Mouse (Mus musculus): ENCODE measurements around the gene Snai3. TPM values are rescaled to one million over a fixed set of nuclear protein-coding genes. Genes with fewer than 3 reads are reported as not detected.

Snai3 gene
- polyA plus RNA-seq (2012; fragmentation: generic; extraction: Trizol): under 1 TPM in 1 of 2 experiments, not detected in 1; 0.01 TPM

GRCm38 (mm10) chr8:122460524-122461472 lies at the start of gene Snai3:
Gene Snai3 (minus strand): TSS chr8:122460733.

GRCm38 (mm10) chr8:122475580-122476320 lies 15.2 kb upstream of the Snai3 start, which contains the start of the genes Rnf166 and Ctu2:
Gene Rnf166 (minus strand): TSS chr8:122476064.
Gene Ctu2 (plus strand): TSS chr8:122476143.

GRCm38 (mm10) chr8:122443262-122444006 lies 17.1 kb downstream of the Snai3 start, which contains the start of gene Mvd:
Gene Mvd (minus strand): TSS chr8:122443422.

GRCm38 (mm10) chr8:122432443-122433268 lies 27.9 kb downstream of the Snai3 start, which contains the start of gene Cyba:
Gene Cyba (minus strand): TSS chr8:122432930.

GRCm38 (mm10) chr8:122421376-122422070 lies 39.0 kb downstream of the Snai3 start, which contains the start of gene Il17c:
Gene Il17c (plus strand): TSS chr8:122422020.

Other genes starting within 250 kb of the Snai3 start
- 10 to 100 TPM in 1 of 2 experiments, 1 to 10 TPM in 1; 9.8 to 17.3 TPM for gene Zfpm1, start 178.6 kb downstream of the Snai3 start, polyA plus RNA-seq (2012; fragmentation: generic; extraction: Trizol)
- gene Trhr2, start 100.0 kb downstream of the Snai3 start, polyA plus RNA-seq (2012; fragmentation: generic; extraction: Trizol): not detected
- 10 to 100 TPM in 1 of 2 experiments, 1 to 10 TPM in 1; 5.7 to 28.5 TPM for gene Zc3h18, start 84.1 kb downstream of the Snai3 start, polyA plus RNA-seq (2012; fragmentation: generic; extraction: Trizol)
- gene Il17c, start 38.7 kb downstream of the Snai3 start, polyA plus RNA-seq (2012; fragmentation: generic; extraction: Trizol): not detected
- not detected for gene Cyba, start 27.8 kb downstream of the Snai3 start, polyA plus RNA-seq (2012; fragmentation: generic; extraction: Trizol)
- 10 to 100 TPM; 24.3 to 41.3 TPM for gene Mvd, start 17.3 kb downstream of the Snai3 start, polyA plus RNA-seq (2012; fragmentation: generic; extraction: Trizol)
- gene Rnf166, start 15.3 kb upstream of the Snai3 start, polyA plus RNA-seq (2012; fragmentation: generic; extraction: Trizol): 10 to 100 TPM in 1 of 2 experiments, 1 to 10 TPM in 1; 9.7 to 37.6 TPM
- 10 to 100 TPM; 21.2 to 35.3 TPM for gene Ctu2, start 15.4 kb upstream of the Snai3 start, polyA plus RNA-seq (2012; fragmentation: generic; extraction: Trizol)
- gene Piezo1, start 90.6 kb upstream of the Snai3 start, polyA plus RNA-seq (2012; fragmentation: generic; extraction: Trizol): 10 to 100 TPM; 66.5 to 76.0 TPM
- 10 to 100 TPM; 15.3 to 56.8 TPM for gene Cdt1, start 107.3 kb upstream of the Snai3 start, polyA plus RNA-seq (2012; fragmentation: generic; extraction: Trizol)
- gene Aprt, start 116.2 kb upstream of the Snai3 start, polyA plus RNA-seq (2012; fragmentation: generic; extraction: Trizol): 100 to 1,000 TPM; 310 to 859 TPM
- 10 to 100 TPM in 1 of 2 experiments, 1 to 10 TPM in 1; 8.6 to 14.7 TPM for gene Galns, start 150.7 kb upstream of the Snai3 start, polyA plus RNA-seq (2012; fragmentation: generic; extraction: Trizol)
- 10 to 100 TPM; 86.1 to 87.4 TPM for gene Trappc2l, start 150.9 kb upstream of the Snai3 start, polyA plus RNA-seq (2012; fragmentation: generic; extraction: Trizol)
- not detected for gene Pabpn1l, start 162.0 kb upstream of the Snai3 start, polyA plus RNA-seq (2012; fragmentation: generic; extraction: Trizol)
- gene Cbfa2t3, start 238.4 kb upstream of the Snai3 start, polyA plus RNA-seq (2012; fragmentation: generic; extraction: Trizol): under 1 TPM in 1 of 2 experiments, not detected in 1; 0.02 TPM

All from C3H10T1/2 (cell line).